Mouse (Mus musculus): Measurements from ENCODE around the gene Fhl1. TPM values are rescaled to one million over a fixed set of nuclear protein-coding genes. Genes with fewer than 3 reads are reported as not detected.

Gene Fhl1
- polyA plus RNA-seq, 1 experiment from 2014 or later, result 60.3 TPM

DNA sequence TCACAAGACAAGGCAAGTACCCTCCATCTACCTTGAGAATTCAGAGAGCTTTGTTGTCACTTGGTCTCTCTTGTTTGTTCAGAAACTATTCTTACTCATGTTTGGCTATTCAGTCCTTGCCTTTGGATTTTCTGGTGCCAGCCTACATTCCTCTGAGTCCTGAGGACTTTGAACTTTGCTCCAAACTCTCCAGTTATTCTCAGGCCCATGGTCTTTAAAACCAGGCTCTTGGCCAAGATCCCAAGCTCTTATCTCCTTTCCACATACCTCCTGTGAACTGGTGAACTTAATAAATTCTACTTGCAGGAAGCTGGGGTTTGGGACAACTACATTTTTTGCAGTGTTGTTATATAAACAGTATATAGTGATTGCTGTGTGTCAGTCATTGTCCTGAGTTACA, 38.3 kb downstream of the Fhl1 start:
- H3K27ac ChIP-seq (ENCODE audit: low read depth, low read length), result no peak overlapping the region
- ATAC-seq (ENCODE audit: low FRiP score, low TSS enrichment), result no peak
- H3K36me3 ChIP-seq (ENCODE audit: control insufficient read depth, insufficient read depth, low read length), result no peaks in the 10 kb centered on the region
- no peak overlapping the region for H3K4me3 ChIP-seq (ENCODE audit: low read length)
- H3K9me3 ChIP-seq (ENCODE audit: control insufficient read depth, low read length), result no peaks in the 10 kb centered on the region
- no peak overlapping the region for H3K4me2 ChIP-seq (replicated peaks; ENCODE audit: low read depth, low read length)
- no peaks in the 10 kb centered on the region for H3K4me1 ChIP-seq (ENCODE audit: control insufficient read depth, insufficient read depth, low read length)
- H3K9ac ChIP-seq (ENCODE audit: low read depth, low read length), result no peak overlapping the region
- H3K27me3 ChIP-seq (ENCODE audit: control insufficient read depth, insufficient read depth, low read length), result no peaks in the 10 kb centered on the region

DNA sequence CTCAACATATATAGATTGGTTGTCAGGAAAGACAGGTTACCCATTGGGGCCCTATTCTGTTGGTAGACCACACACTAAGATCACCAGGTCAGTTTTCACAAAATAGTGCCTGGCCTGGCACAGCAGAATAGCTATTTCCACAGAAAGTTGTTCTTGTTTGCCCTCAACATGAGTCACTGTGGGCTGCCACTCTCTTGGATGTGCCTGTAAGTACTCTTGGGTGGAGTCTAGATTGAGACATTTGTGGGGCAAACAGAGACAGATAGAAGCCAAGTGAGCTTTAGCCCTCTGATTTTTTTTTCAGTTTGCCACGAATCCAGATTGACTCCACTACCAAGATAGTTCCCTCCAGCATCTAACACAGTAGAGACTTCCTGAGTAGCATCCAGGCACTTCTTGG, 40.2 kb downstream of the Fhl1 start:
- Histone ChIP-seq H3K4me3 (ENCODE audit: low read length) (no peak overlapping the region), H3K9ac (ENCODE audit: low read depth, low read length) (no peak overlapping the region), H3K27me3 (ENCODE audit: control insufficient read depth, insufficient read depth, low read length) (no peaks in the 10 kb centered on the region), H3K4me1 (ENCODE audit: control insufficient read depth, insufficient read depth, low read length) (no peaks in the 10 kb centered on the region), H3K27ac (ENCODE audit: low read depth, low read length) (no peak overlapping the region), H3K36me3 (ENCODE audit: control insufficient read depth, insufficient read depth, low read length) (no peaks in the 10 kb centered on the region), H3K9me3 (ENCODE audit: control insufficient read depth, low read length) (no peaks in the 10 kb centered on the region), H3K4me2 (replicated peaks; ENCODE audit: low read depth, low read length) (no peak overlapping the region)
- ATAC-seq (ENCODE audit: low FRiP score, low TSS enrichment), result no peak
- 68% methylated on average over 1 of the region's 1 CpGs for WGBS

DNA sequence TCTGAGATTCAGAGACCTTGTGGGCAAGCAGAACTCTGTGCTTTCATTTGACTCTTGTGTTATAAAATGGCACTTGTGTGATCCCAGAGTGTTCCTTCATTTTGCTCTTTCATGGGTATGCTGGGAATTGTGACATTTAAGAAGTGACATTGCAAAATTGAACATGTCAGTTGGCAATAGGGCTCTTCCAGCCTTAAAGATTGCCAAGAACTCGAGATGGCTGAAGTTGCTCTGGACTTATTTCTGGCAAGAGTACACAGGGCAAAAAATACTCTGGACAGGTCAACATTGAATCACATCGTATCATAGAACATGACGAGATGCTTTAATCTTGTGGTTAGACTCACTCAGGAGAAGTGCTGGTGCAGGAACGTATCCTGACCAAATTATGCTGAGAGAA, 41.7 kb downstream of the Fhl1 start:
- no peaks in the 10 kb centered on the region for H3K9me3 ChIP-seq (ENCODE audit: control insufficient read depth, low read length)
- no peak overlapping the region for H3K4me2 ChIP-seq (replicated peaks; ENCODE audit: low read depth, low read length)
- no peak overlapping the region for H3K9ac ChIP-seq (ENCODE audit: low read depth, low read length)
- H3K27me3 ChIP-seq (ENCODE audit: control insufficient read depth, insufficient read depth, low read length), result no peaks in the 10 kb centered on the region
- H3K27ac ChIP-seq (ENCODE audit: low read depth, low read length), result no peak overlapping the region
- H3K36me3 ChIP-seq (ENCODE audit: control insufficient read depth, insufficient read depth, low read length), result no peaks in the 10 kb centered on the region
- H3K4me3 ChIP-seq (ENCODE audit: low read length), result no peak overlapping the region
- ATAC-seq (ENCODE audit: low FRiP score, low TSS enrichment), result no peak
- WGBS, result 88% methylated on average over 4 of the region's 4 CpGs
- no peaks in the 10 kb centered on the region for H3K4me1 ChIP-seq (ENCODE audit: control insufficient read depth, insufficient read depth, low read length)

DNA sequence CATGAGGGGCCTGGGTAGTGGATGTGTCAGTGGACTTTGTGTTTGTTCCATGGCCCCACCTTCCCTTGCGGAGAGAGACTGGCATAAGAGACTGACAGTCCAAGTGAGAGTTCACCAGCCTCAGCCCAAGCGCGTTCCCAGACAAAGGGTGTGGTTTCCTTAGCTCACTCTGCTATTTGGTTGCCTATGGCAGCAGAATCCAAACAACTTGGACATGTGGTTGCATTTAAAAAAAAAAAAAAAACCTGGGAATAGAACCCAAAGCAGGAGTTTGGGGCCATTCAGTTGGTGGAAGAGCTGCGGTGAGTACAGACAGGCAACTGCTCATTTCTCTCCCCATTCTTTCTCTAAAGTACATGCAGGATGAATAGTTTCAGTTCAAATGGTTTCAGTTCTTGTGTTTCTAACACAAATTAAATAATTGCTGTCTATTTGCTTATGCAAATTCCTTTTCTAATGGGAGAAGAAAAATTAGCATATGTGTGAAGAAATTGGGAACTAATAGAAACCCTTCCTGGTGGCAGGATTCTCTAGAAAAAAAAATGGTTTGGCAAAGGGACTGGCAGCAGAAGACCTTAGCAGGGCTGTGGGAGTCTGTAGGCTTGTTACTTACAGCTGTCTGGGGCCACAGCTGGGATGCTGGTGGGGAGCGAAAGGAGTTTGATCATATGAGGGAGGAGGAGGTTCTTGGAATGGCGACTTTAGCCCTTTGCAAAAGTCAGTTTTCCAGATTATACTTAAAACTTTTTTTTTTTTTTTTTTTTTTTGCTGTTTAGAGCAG, 54.9 kb downstream of the Fhl1 start:
- H3K27me3 ChIP-seq (ENCODE audit: control insufficient read depth, insufficient read depth, low read length), result no peaks in the 10 kb centered on the region
- H3K9ac ChIP-seq (ENCODE audit: low read depth, low read length), result no peak overlapping the region
- no peaks in the 10 kb centered on the region for H3K9me3 ChIP-seq (ENCODE audit: control insufficient read depth, low read length)
- WGBS, result 82% methylated on average over 6 of the region's 6 CpGs
- H3K36me3 ChIP-seq (ENCODE audit: control insufficient read depth, insufficient read depth, low read length), result no peaks in the 10 kb centered on the region
- H3K4me3 ChIP-seq (ENCODE audit: low read length), result no peak overlapping the region
- no peak overlapping the region for H3K27ac ChIP-seq (ENCODE audit: low read depth, low read length)
- H3K4me1 ChIP-seq (ENCODE audit: control insufficient read depth, insufficient read depth, low read length), result no peaks in the 10 kb centered on the region
- ATAC-seq (ENCODE audit: low FRiP score, low TSS enrichment), result no peak
- no peak overlapping the region for H3K4me2 ChIP-seq (replicated peaks; ENCODE audit: low read depth, low read length)

DNA sequence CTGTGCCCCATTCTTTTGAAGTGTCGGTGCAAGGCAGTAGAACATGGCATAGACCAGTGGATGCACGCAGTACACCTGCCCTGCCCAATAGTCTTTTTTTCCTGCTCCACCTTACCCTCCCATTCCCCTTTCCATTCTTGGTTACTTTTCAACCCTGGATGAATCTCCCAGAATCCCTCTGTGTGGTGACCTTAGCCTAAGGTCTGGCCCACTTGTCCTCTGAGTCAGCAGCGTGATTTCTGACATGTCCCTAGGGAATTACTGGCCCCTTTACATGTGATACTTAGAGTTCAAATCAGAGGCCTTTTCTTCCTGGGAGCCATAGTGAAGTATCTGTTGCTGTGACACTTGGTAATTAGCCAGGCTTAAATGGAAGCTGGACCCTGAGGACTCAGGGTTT, 55.9 kb downstream of the Fhl1 start:
- H3K4me3 ChIP-seq (ENCODE audit: low read length), result no peak overlapping the region
- no peaks in the 10 kb centered on the region for H3K36me3 ChIP-seq (ENCODE audit: control insufficient read depth, insufficient read depth, low read length)
- no peaks in the 10 kb centered on the region for H3K4me1 ChIP-seq (ENCODE audit: control insufficient read depth, insufficient read depth, low read length)
- 83% methylated on average over 3 of the region's 3 CpGs for WGBS
- no peak overlapping the region for H3K4me2 ChIP-seq (replicated peaks; ENCODE audit: low read depth, low read length)
- H3K27me3 ChIP-seq (ENCODE audit: control insufficient read depth, insufficient read depth, low read length), result no peaks in the 10 kb centered on the region
- no peak overlapping the region for H3K9ac ChIP-seq (ENCODE audit: low read depth, low read length)
- no peak overlapping the region for H3K27ac ChIP-seq (ENCODE audit: low read depth, low read length)
- H3K9me3 ChIP-seq (ENCODE audit: control insufficient read depth, low read length), result no peaks in the 10 kb centered on the region
- ATAC-seq (ENCODE audit: low FRiP score, low TSS enrichment), result no peak

DNA sequence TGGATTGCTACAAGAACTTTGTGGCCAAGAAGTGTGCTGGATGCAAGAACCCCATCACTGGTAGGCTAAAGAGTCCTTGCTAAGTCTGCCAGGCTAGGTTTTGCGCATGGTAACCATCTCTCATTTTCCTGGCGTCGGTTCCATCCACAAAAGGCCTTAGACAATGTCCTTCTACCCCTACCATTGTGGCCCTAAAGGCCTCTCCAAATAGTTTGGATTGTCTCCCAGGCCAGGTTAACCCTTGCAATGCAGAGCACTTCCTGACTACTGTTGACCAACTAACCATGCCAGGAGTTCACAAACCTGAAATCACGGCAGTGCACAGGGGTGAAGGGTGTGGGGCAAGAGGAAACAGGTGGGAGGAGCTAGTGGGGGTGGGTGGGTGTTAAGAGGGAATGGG, 59.0 kb downstream of the Fhl1 start:
- ATAC-seq (ENCODE audit: low FRiP score, low TSS enrichment), result no peak
- no peaks in the 10 kb centered on the region for H3K9me3 ChIP-seq (ENCODE audit: control insufficient read depth, low read length)
- H3K4me2 ChIP-seq (replicated peaks; ENCODE audit: low read depth, low read length), result no peak overlapping the region
- H3K9ac ChIP-seq (ENCODE audit: low read depth, low read length), result no peak overlapping the region
- no peak overlapping the region for H3K27ac ChIP-seq (ENCODE audit: low read depth, low read length)
- WGBS, result 91% methylated on average over 4 of the region's 4 CpGs
- no peaks in the 10 kb centered on the region for H3K27me3 ChIP-seq (ENCODE audit: control insufficient read depth, insufficient read depth, low read length)
- no peak overlapping the region for H3K4me3 ChIP-seq (ENCODE audit: low read length)
- H3K36me3 ChIP-seq (ENCODE audit: control insufficient read depth, insufficient read depth, low read length), result no peaks in the 10 kb centered on the region
- no peaks in the 10 kb centered on the region for H3K4me1 ChIP-seq (ENCODE audit: control insufficient read depth, insufficient read depth, low read length)

DNA sequence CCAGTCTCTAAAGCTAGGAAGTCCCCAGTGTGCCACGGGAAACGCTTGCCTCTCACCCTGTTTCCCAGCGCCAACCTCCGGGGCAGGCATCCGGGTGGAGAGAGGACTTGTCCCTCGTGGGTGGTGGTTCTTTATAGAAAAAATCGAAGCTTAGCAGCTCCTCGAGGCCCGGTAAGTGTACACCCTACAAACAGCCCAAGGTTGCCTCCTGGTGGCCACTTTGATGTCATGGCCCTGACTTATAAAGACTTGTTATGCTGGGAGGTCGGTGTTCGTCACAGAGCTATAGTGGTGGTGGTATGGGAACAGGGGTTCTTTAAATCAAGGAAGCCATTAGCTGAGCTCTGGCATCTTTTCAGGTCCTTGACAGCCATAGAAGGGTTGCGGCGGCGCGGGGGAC, 59.7 kb downstream of the Fhl1 start:
- no peaks in the 10 kb centered on the region for H3K36me3 ChIP-seq (ENCODE audit: control insufficient read depth, insufficient read depth, low read length)
- no peak overlapping the region for H3K4me2 ChIP-seq (replicated peaks; ENCODE audit: low read depth, low read length)
- H3K4me1 ChIP-seq (ENCODE audit: control insufficient read depth, insufficient read depth, low read length), result no peaks in the 10 kb centered on the region
- no peak for ATAC-seq (ENCODE audit: low FRiP score, low TSS enrichment)
- no peaks in the 10 kb centered on the region for H3K9me3 ChIP-seq (ENCODE audit: control insufficient read depth, low read length)
- H3K4me3 ChIP-seq (ENCODE audit: low read length), result no peak overlapping the region
- no peaks in the 10 kb centered on the region for H3K27me3 ChIP-seq (ENCODE audit: control insufficient read depth, insufficient read depth, low read length)
- H3K27ac ChIP-seq (ENCODE audit: low read depth, low read length), result no peak overlapping the region
- H3K9ac ChIP-seq (ENCODE audit: low read depth, low read length), result no peak overlapping the region
- WGBS, result 63% methylated on average over 15 of the region's 15 CpGs

DNA sequence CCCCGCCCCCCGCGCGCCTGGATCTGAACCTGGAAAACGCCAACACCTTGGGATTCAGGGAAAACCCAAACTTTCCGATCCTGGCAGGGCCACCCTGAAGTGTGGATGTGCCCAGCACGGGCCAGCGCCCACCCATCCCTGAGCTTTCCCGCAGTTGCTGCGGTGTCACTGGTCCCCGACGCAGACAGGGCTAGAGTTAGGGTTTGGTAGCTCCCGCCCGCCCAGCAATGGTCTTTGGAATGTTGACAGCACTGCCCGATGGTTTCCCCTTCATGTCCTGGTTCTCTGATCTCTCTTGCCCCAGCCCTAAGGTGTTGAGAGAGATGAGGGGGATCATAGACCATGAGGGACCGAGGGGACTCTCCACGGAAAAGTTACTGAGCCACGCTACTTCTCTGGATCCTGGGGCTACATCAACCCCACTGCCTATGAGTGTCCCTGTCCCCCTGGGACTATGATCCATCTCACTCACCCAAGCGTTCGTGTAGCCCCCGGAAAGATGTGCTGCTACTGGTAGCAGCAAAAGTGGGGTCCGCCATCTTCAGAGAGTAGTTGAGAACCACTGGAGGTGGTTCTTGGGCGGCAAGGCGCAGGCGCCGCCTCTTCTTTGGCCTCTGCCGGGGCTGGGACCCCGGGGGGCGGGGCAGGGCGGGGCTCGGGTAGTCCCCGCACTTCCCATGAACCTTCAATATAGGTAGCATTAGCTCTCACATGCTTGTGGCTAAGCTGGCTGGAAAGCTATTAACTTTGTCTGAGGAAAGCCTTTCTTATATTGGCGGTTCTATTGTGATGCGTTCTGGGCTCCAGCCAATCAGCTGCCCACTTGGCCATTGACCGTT, 90.4 kb downstream of the Fhl1 start, which contains the start of gene Map7d3:
TSS of gene Map7d3 (minus strand) at position 562 of the 839 bp plus-strand sequence.
- WGBS, result 25% methylated on average over 35 of the region's 35 CpGs
- ATAC-seq (ENCODE audit: low FRiP score, low TSS enrichment), result peak; percentile 75
- Histone ChIP-seq H3K4me1 (ENCODE audit: control insufficient read depth, insufficient read depth, low read length) (no peaks in the 10 kb centered on the region), H3K27me3 (ENCODE audit: control insufficient read depth, insufficient read depth, low read length) (no peaks in the 10 kb centered on the region), H3K27ac (ENCODE audit: low read depth, low read length) (no peak within 1 kb of the TSS), H3K36me3 (ENCODE audit: control insufficient read depth, insufficient read depth, low read length) (no peaks in the 10 kb centered on the region), H3K9ac (ENCODE audit: low read depth, low read length) (0 out of 2 replicates have a peak within 1 kb of the TSS, but pooled peaks have one; percentile 28), H3K4me2 (replicated peaks; ENCODE audit: low read depth, low read length) (peak within 1 kb of the TSS; percentile 68), H3K9me3 (ENCODE audit: control insufficient read depth, low read length) (no peaks in the 10 kb centered on the region), H3K4me3 (ENCODE audit: low read length) (peak within 1 kb of the TSS; percentile 47)

DNA sequence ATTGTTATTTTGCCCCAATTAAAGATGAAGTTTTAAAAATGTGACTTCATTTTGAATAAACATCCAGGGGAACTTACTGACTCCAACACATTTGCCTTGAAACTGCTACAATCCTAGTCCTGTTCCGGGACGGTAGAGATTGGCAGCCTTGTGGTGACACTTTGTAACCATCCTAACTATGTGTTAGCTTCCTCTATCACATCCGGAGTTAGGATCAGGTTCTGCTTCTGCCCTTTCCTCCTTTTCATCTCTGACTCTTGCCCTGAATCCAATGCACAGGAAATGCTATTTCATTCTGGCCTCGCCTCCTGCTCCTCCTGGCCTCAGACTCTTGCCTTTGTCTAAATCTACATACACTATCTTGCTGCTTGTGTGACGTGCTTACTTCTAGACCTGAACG, 95.9 kb downstream of the Fhl1 start:
- H3K4me1 ChIP-seq (ENCODE audit: control insufficient read depth, insufficient read depth, low read length), result no peaks in the 10 kb centered on the region

More for the DNA sequence above, 95.9 kb downstream of the Fhl1 start:
- H3K9ac ChIP-seq (ENCODE audit: low read depth, low read length), result no peak overlapping the region
- no peaks in the 10 kb centered on the region for H3K27me3 ChIP-seq (ENCODE audit: control insufficient read depth, insufficient read depth, low read length)
- H3K36me3 ChIP-seq (ENCODE audit: control insufficient read depth, insufficient read depth, low read length), result no peaks in the 10 kb centered on the region
- no peaks in the 10 kb centered on the region for H3K9me3 ChIP-seq (ENCODE audit: control insufficient read depth, low read length)
- no peak overlapping the region for H3K27ac ChIP-seq (ENCODE audit: low read depth, low read length)
- 78% methylated on average over 6 of the region's 6 CpGs for WGBS
- H3K4me2 ChIP-seq (replicated peaks; ENCODE audit: low read depth, low read length), result no peak overlapping the region
- no peak overlapping the region for H3K4me3 ChIP-seq (ENCODE audit: low read length)
- no peak for ATAC-seq (ENCODE audit: low FRiP score, low TSS enrichment)

Data from kidney, embryonic 14.5 days (tissue).